Mouse (Mus musculus) lung, adult 2 months (tissue): ENCODE results near the gene Rgs1. TPM values are rescaled to one million over a fixed set of nuclear protein-coding genes. Genes with fewer than 3 reads are reported as not detected.

Experiments
- DNase-seq: peaks from one replicate; pipeline ENCODE4 v3.0.0; 2022
- H3K4me1 ChIP-seq: fragments of 200-500 bp; 2 replicates; pipeline ENCODE4 v1.6.1; 2011; ENCODE audit warnings: low read length; ENCODE audit not compliant: control insufficient read depth, insufficient read depth
- H3K4me3 ChIP-seq: fragments of 200-500 bp; replicated peaks from 2 replicates; pipeline ENCODE3; 2011; ENCODE audit warnings: low read depth, mild to moderate bottlenecking, control low read depth, low read length; ENCODE audit errors: extremely low read depth
- CTCF ChIP-seq: fragments of 200-500 bp; IDR thresholded peaks from 2 replicates; pipeline ENCODE4 v1.5.1; 2011; ENCODE audit warnings: mild to moderate bottlenecking, low read length, control low read depth; ENCODE audit not compliant: insufficient read depth
- POLR2A ChIP-seq: fragments of 200-500 bp; IDR thresholded peaks from 2 replicates; pipeline ENCODE4 v1.6.1; 2011; ENCODE audit warnings: low read depth, mild to moderate bottlenecking, control low read depth, low read length, borderline replicate concordance; ENCODE audit errors: extremely low read depth
- WGBS: fragments of 180-500 bp; shearing (Covaris S2); methylation state at CpG from one replicate; pipeline ENCODE4 v1.1.7; 2018; 5-methylcytosine and 5-hydroxymethylcytosine counted together
- polyA plus RNA-seq: library from polyadenylated mRNA; depleted of rRNA; stranded (reverse); fragments of >200 nt; gene quantifications from 2 replicates; pipeline ENCODE4 v1.2.3, GENCODE M21; 2012; rRNA removed

Rgs1 gene
- polyA plus RNA-seq: 0.09 and 0.40 TPM in 2 replicates

- no peak for TF ChIP-seq CTCF
- TF ChIP-seq POLR2A: no peak
- DNase-seq: no peak
- Histone ChIP-seq H3K4me1 (no peaks in the 10 kb centered on the region), H3K4me3 (peak within 1 kb of the TSS; percentile 9)
- WGBS: 61% methylated on average over 9 of the region's 9 CpGs
Measured at GRCm38 (mm10) chr1:144248923-144249322, at the start of gene Rgs1. Gene Rgs1 (minus strand): TSS chr1:144249242.

- DNase-seq: no peak
- 83% methylated on average over 3 of the region's 3 CpGs for WGBS
- Histone ChIP-seq H3K4me3 (no peak overlapping the region), H3K4me1 (no peaks in the 10 kb centered on the region)
- TF ChIP-seq CTCF (no peak), POLR2A (no peak)
Measured at GRCm38 (mm10) chr1:144283020-144284014, 34.3 kb upstream of the Rgs1 start.

GRCm38 (mm10) chr1:144280056-144280455 lies 31.0 kb upstream of the Rgs1 start:
- Histone ChIP-seq H3K4me3 (no peak overlapping the region), H3K4me1 (no peaks in the 10 kb centered on the region)
- 61% methylated on average over 4 of the region's 4 CpGs for WGBS
- DNase-seq: no peak
- TF ChIP-seq POLR2A (no peak), CTCF (no peak)

- H3K4me3 ChIP-seq: no peak overlapping the region
- WGBS: 74% methylated on average over 2 of the region's 2 CpGs
- no peak for DNase-seq
- TF ChIP-seq POLR2A (no peak), CTCF (no peak)
- no peaks in the 10 kb centered on the region; the same call in 1 of the 2 replicates for H3K4me1 ChIP-seq
Measured at GRCm38 (mm10) chr1:144272991-144273390, 23.9 kb upstream of the Rgs1 start.

GRCm38 (mm10) chr1:144269112-144269511 lies 20.1 kb upstream of the Rgs1 start:
- no peak for TF ChIP-seq POLR2A
- TF ChIP-seq CTCF: no peak
- DNase-seq: no peak
- Histone ChIP-seq H3K4me1 (no peaks in the 10 kb centered on the region; the same call in 1 of the 2 replicates), H3K4me3 (no peak overlapping the region)
- WGBS: 75% methylated on average over 2 of the region's 2 CpGs

GRCm38 (mm10) chr1:144267471-144268470 lies 18.7 kb upstream of the Rgs1 start:
- Histone ChIP-seq H3K4me1 (no peaks in the 10 kb centered on the region; the same call in 1 of the 2 replicates), H3K4me3 (no peak overlapping the region)
- no peak for DNase-seq
- WGBS: 59% methylated on average over 3 of the region's 3 CpGs
- TF ChIP-seq CTCF (no peak), POLR2A (no peak)

GRCm38 (mm10) chr1:144264000-144264399 lies 15.0 kb upstream of the Rgs1 start:
- Histone ChIP-seq H3K4me3 (no peak overlapping the region), H3K4me1 (no peaks in the 10 kb centered on the region; the same call in 1 of the 2 replicates)
- DNase-seq: no peak
- TF ChIP-seq POLR2A (no peak), CTCF (no peak)
- WGBS: 86% methylated on average over 3 of the region's 3 CpGs

GRCm38 (mm10) chr1:144262008-144262407 lies 13.0 kb upstream of the Rgs1 start:
- no peak for DNase-seq

GRCm38 (mm10) chr1:144258779-144259178 lies 9.7 kb upstream of the Rgs1 start:
- no peak overlapping the region for H3K4me3 ChIP-seq
- TF ChIP-seq CTCF: no peak
- no peak for TF ChIP-seq POLR2A
- H3K4me1 ChIP-seq: no peaks in the 10 kb centered on the region
- DNase-seq: no peak
- WGBS: 68% methylated on average over 3 of the region's 3 CpGs

More at GRCm38 (mm10) chr1:144262008-144262407, 13.0 kb upstream of the Rgs1 start:
- TF ChIP-seq CTCF (no peak), POLR2A (no peak)
- no peak overlapping the region for H3K4me3 ChIP-seq
- H3K4me1 ChIP-seq: no peaks in the 10 kb centered on the region
